Mouse (Mus musculus): Measurements from ENCODE around the gene Dedd2. TPM values are rescaled to one million over a fixed set of nuclear protein-coding genes. Genes with fewer than 3 reads are reported as not detected.
A peak's percentile ranks its signal among the peaks of the same experiment; 100 is the strongest.

Gene Dedd2
- polyA plus RNA-seq, 1 experiment, result 29.6 TPM

- Histone ChIP-seq H3K27ac (ENCODE audit: insufficient read depth, low read length) (no peak overlapping the region), H3K27me3 (ENCODE audit: control insufficient read depth, insufficient read depth, low read length) (no peaks in the 10 kb centered on the region), H3K4me1 (ENCODE audit: control insufficient read depth, insufficient read depth, low read length) (no peaks in the 10 kb centered on the region; the same call in 1 of the 2 replicates), H3K4me3 (replicated peaks; ENCODE audit: insufficient read depth, low read depth, low read length) (no peak overlapping the region)
- TF ChIP-seq CTCF (IDR thresholded peaks at IDR 0.05; ENCODE audit: borderline replicate concordance, insufficient read depth, low read depth, low read length) (no peak), POLR2A (IDR thresholded peaks at IDR 0.05; ENCODE audit: borderline replicate concordance, insufficient read depth, low read length) (no peak)
- DNase-seq, result peak; percentile 59 to 76
- 78% methylated on average over 16 of the region's 16 CpGs for WGBS
Observed at GRCm38 (mm10) chr7:25206094-25206830, 14.2 kb downstream of the Dedd2 start.

- Histone ChIP-seq H3K4me3 (replicated peaks; ENCODE audit: insufficient read depth, low read depth, low read length) (no peak overlapping the region), H3K4me1 (ENCODE audit: control insufficient read depth, insufficient read depth, low read length) (no peaks in the 10 kb centered on the region; the same call in 1 of the 2 replicates), H3K27me3 (ENCODE audit: control insufficient read depth, insufficient read depth, low read length) (no peaks in the 10 kb centered on the region), H3K27ac (ENCODE audit: insufficient read depth, low read length) (no peak overlapping the region)
- TF ChIP-seq POLR2A (IDR thresholded peaks at IDR 0.05; ENCODE audit: borderline replicate concordance, insufficient read depth, low read length) (no peak), CTCF (IDR thresholded peaks at IDR 0.05; ENCODE audit: borderline replicate concordance, insufficient read depth, low read depth, low read length) (no peak)
- DNase-seq, result no peak
- WGBS, result 86% methylated on average over 16 of the region's 16 CpGs
Observed at GRCm38 (mm10) chr7:25205355-25206093, 14.9 kb downstream of the Dedd2 start.

GRCm38 (mm10) chr7:25203624-25204023 lies 16.8 kb downstream of the Dedd2 start:
- Histone ChIP-seq H3K27me3 (ENCODE audit: control insufficient read depth, insufficient read depth, low read length) (no peaks in the 10 kb centered on the region), H3K27ac (ENCODE audit: insufficient read depth, low read length) (no peak overlapping the region), H3K4me1 (ENCODE audit: control insufficient read depth, insufficient read depth, low read length) (no peaks in the 10 kb centered on the region; the same call in 1 of the 2 replicates), H3K4me3 (replicated peaks; ENCODE audit: insufficient read depth, low read depth, low read length) (no peak overlapping the region)
- WGBS, result 91% methylated on average over 20 of the region's 20 CpGs
- DNase-seq, result no peak
- TF ChIP-seq POLR2A (IDR thresholded peaks at IDR 0.05; ENCODE audit: borderline replicate concordance, insufficient read depth, low read length) (no peak), CTCF (IDR thresholded peaks at IDR 0.05; ENCODE audit: borderline replicate concordance, insufficient read depth, low read depth, low read length) (no peak)

- TF ChIP-seq POLR2A (IDR thresholded peaks at IDR 0.05; ENCODE audit: borderline replicate concordance, insufficient read depth, low read length) (no peak), CTCF (IDR thresholded peaks at IDR 0.05; ENCODE audit: borderline replicate concordance, insufficient read depth, low read depth, low read length) (no peak)
- WGBS, result 56% methylated on average over 10 of the region's 10 CpGs
- Histone ChIP-seq H3K4me3 (replicated peaks; ENCODE audit: insufficient read depth, low read depth, low read length) (no peak overlapping the region), H3K27me3 (ENCODE audit: control insufficient read depth, insufficient read depth, low read length) (no peaks in the 10 kb centered on the region), H3K4me1 (ENCODE audit: control insufficient read depth, insufficient read depth, low read length) (peaks cover 7% of the 10 kb centered on the region; the same call in 1 of the 2 replicates), H3K27ac (ENCODE audit: insufficient read depth, low read length) (no peak overlapping the region)
- DNase-seq, result no peak
Observed at GRCm38 (mm10) chr7:25197384-25198018, 22.9 kb downstream of the Dedd2 start.

GRCm38 (mm10) chr7:25196107-25196506 lies 24.3 kb downstream of the Dedd2 start:
- no peak overlapping the region for H3K4me3 ChIP-seq (replicated peaks; ENCODE audit: insufficient read depth, low read depth, low read length)
- TF ChIP-seq CTCF (IDR thresholded peaks at IDR 0.05; ENCODE audit: borderline replicate concordance, insufficient read depth, low read depth, low read length) (no peak), POLR2A (IDR thresholded peaks at IDR 0.05; ENCODE audit: borderline replicate concordance, insufficient read depth, low read length) (no peak)
- peaks cover 7% of the 10 kb centered on the region; the same call in 1 of the 2 replicates for H3K4me1 ChIP-seq (ENCODE audit: control insufficient read depth, insufficient read depth, low read length)
- no peak overlapping the region for H3K27ac ChIP-seq (ENCODE audit: insufficient read depth, low read length)
- no peak for DNase-seq
- WGBS, result 79% methylated on average over 9 of the region's 9 CpGs
- no peaks in the 10 kb centered on the region for H3K27me3 ChIP-seq (ENCODE audit: control insufficient read depth, insufficient read depth, low read length)

GRCm38 (mm10) chr7:25195148-25195547 lies 25.3 kb downstream of the Dedd2 start:
- no peak for DNase-seq
- Histone ChIP-seq H3K27ac (ENCODE audit: insufficient read depth, low read length) (no peak overlapping the region), H3K27me3 (ENCODE audit: control insufficient read depth, insufficient read depth, low read length) (no peaks in the 10 kb centered on the region), H3K4me3 (replicated peaks; ENCODE audit: insufficient read depth, low read depth, low read length) (no peak overlapping the region), H3K4me1 (ENCODE audit: control insufficient read depth, insufficient read depth, low read length) (peaks cover 7% of the 10 kb centered on the region; the same call in 1 of the 2 replicates)
- WGBS, result 68% methylated on average over 3 of the region's 3 CpGs
- TF ChIP-seq CTCF (IDR thresholded peaks at IDR 0.05; ENCODE audit: borderline replicate concordance, insufficient read depth, low read depth, low read length) (no peak), POLR2A (IDR thresholded peaks at IDR 0.05; ENCODE audit: borderline replicate concordance, insufficient read depth, low read length) (no peak)

GRCm38 (mm10) chr7:25192110-25192509 lies 28.3 kb downstream of the Dedd2 start:
- Histone ChIP-seq H3K4me1 (ENCODE audit: control insufficient read depth, insufficient read depth, low read length) (no peaks in the 10 kb centered on the region), H3K27ac (ENCODE audit: insufficient read depth, low read length) (no peak overlapping the region), H3K27me3 (ENCODE audit: control insufficient read depth, insufficient read depth, low read length) (no peaks in the 10 kb centered on the region), H3K4me3 (replicated peaks; ENCODE audit: insufficient read depth, low read depth, low read length) (no peak overlapping the region)
- no peak for DNase-seq
- TF ChIP-seq POLR2A (IDR thresholded peaks at IDR 0.05; ENCODE audit: borderline replicate concordance, insufficient read depth, low read length), result no peak
- TF ChIP-seq CTCF (IDR thresholded peaks at IDR 0.05; ENCODE audit: borderline replicate concordance, insufficient read depth, low read depth, low read length), result no peak
- WGBS, result 72% methylated on average over 8 of the region's 8 CpGs

All from cerebellum, adult 2 months (tissue).